Mouse (Mus musculus) right cerebral cortex, postnatal 14 days (tissue): Measurements from ENCODE around the gene Cox4i2.

ENCODE experiments used
- DNase-seq: peaks from one replicate; pipeline ENCODE4 v3.0.0; 2022

Cox4i2 gene

GRCm38 (mm10) chr2:152803081-152803480 is 49.1 kb downstream of the Cox4i2 start:
- no peak for DNase-seq

DNA sequence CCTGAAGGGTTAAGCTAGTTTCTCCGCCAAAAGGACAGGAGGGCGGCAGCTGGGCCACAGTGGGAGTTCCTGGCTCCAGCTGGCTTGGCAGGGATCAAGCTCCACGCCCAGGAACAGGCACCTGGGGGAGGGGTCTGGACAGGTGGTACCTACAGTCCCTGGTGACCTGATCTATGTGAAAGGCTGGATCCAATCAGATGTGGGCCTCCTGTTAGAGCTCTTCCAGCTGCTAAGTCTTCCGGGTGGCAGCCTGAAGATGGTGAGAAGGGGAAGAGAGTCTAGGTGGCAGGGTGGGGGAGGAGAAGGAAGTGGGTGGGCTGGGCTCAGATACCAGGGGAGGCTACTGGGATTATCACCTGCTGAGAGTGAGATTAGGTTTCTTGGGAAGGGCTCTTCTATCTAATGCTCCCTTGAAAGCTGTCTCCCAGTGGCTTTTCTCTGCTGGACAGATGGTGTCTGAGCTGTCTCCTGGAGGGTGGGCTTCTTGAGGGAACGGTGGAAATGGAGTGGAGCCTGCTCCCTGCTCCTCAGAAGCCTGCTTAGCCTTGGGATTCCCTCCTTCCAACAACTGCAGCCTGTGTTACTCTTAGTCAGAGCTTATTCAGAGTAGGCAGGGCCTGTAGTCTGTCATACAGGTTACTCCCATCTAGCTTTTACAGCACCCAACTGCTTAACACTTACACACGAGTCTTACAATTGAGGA is 50.6 kb downstream of the Cox4i2 start:
- no peak for DNase-seq

- DNase-seq, result no peak
Measured at GRCm38 (mm10) chr2:152805111-152805490, 51.1 kb downstream of the Cox4i2 start.

- no peak for DNase-seq
Measured at GRCm38 (mm10) chr2:152806037-152806436, 52.1 kb downstream of the Cox4i2 start.

DNA sequence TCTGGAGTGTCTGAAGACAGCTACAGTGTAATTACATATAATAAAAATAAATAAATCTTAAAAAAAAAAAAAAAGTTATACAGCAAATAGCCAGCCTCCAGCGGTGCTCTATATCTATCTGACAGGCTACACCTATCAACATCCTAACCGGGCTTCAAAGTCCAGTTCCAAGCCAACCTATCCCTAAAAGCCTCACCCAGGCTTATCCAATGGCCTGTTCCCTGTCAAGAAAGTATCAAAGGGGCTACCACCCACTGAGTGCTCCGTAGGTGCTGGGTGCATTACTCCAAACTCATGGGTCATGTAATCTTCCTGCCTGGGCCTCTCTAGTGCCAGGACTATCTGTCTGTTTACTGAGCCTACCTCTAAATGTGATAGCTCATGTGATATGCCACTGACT is 54.2 kb downstream of the Cox4i2 start:
- no peak for DNase-seq

- DNase-seq, result no peak
Measured at GRCm38 (mm10) chr2:152810158-152810941, 56.4 kb downstream of the Cox4i2 start.

DNA sequence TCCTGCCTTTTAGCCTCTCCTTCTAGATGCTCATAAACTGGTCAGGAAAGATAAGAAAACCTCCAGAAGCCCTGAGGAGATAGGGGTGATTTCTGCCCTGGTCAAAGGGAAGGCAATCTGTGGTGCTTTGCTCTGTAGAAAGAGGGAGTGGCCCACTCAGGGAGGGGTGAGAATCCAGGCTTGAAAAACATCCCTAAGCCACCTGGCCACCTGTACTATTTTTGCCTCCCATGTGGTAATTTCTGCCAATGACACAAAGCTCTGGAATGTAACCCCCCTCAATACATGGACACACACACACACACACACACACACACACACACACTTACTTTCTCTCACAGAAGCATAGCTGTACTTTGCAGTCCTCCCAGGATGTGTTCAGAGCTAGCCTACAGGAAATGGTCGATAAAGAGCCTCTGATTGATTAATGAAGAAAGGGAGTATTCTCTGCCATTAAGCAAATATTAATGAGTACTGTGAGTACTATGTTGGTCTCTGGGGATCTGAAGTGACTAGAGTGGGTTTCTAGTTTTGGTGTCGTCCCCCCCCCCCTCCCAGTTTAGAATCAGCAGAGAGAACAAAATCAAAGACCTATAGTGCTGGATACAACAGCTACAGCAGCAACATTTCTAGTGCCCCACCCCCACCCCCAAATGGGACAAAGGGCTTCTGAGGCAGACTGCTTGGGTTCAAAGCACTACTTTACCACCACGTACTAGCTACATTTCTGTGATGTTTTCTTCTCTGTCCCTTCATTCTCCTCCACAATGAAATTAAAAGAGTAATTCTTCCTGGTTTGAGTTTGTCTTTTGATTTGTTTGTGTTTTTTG is 57.6 kb downstream of the Cox4i2 start:
- DNase-seq, result no peak

- DNase-seq, result no peak
Measured at GRCm38 (mm10) chr2:152813232-152813631, 59.3 kb downstream of the Cox4i2 start.

DNA sequence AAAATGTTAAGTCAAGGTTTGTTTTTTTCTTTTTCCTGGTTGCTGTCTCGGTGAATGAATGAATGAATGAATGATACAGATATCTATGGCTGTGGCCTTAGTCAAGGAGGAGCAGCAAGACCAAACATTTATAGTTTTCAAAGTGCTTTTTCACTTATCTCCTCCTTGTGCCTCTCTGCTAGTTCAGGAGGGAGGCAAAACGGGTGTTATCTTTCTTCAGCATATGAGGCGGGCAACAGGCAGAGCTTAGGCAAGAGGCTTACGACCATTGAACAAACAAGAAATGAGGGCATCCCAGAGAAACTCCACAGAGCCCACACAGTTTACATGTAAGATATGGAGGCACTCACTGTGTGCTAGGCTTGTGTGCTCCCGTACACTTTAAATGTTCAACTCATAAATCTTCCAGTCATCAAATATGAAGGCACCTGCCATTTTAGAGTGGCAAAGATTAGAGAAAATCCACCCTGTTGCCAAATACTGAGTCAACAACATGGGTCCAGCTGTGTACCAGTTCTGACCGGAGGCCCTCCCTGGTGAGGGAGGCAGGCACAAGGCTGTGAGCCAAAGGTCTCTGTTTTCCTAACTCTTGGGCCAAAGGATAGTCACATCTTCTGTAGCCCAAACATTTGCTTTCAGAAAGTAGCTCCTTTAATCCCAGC is 60.4 kb downstream of the Cox4i2 start:
- no peak for DNase-seq
